8 mouse cellular contexts compared by ENCODE assay signal in genomic region chr11:77348985-77349384, GRCm38 (mm10).
DNase-seq lines count a peak whose midpoint lies in the region; ATAC-seq lines count a peak whose summit lies in the region.

No protein-coding gene starts in this region.

- H3K27me3 ChIP-seq in kidney, embryonic 14.5 days (ENCODE audit: control insufficient read depth, insufficient read depth, low read length): no peaks in the 10 kb centered on the region
- peaks cover 6% of the 10 kb centered on the region; the same call in 1 of the 2 replicates for H3K27me3 ChIP-seq in hindbrain, embryonic 14.5 days (ENCODE audit: control insufficient read depth, insufficient read depth, low read length)

- DNase-seq in kidney, postnatal 25 days: no peak
- no peak for DNase-seq in hindbrain, embryonic 14.5 days (ENCODE audit: low spot score)
- no peak for DNase-seq in ovary, adult 18-20 months (ENCODE audit: low spot score)
- no peak for DNase-seq in MN1 (ENCODE audit: low spot score)
- no peak for DNase-seq in kidney, postnatal 10 days

- H3K4me3 ChIP-seq in kidney, embryonic 14.5 days (ENCODE audit: low read length): peak overlapping the region; percentile 66
- peak overlapping the region; percentile 51 for H3K4me3 ChIP-seq in hindbrain, embryonic 14.5 days (replicated peaks; ENCODE audit: low read length)

- ATAC-seq in kidney, embryonic 14.5 days (ENCODE audit: low FRiP score, low TSS enrichment): no peak
- ATAC-seq in activated CD4-positive, CD25-positive, alpha-beta regulatory T cell, adult 4 months: peak; percentile 87
- ATAC-seq in hindbrain, embryonic 14.5 days (ENCODE audit: low FRiP score): no peak
- peak; percentile 49 for ATAC-seq in megakaryocyte progenitor cell, adult 5-6 weeks (replicated peaks; ENCODE audit: poor library complexity)

- peak overlapping the region; percentile 61; the same call in 1 of the 2 replicates for H3K9ac ChIP-seq in kidney, embryonic 14.5 days (ENCODE audit: low read depth, low read length)
- H3K9ac ChIP-seq in hindbrain, embryonic 14.5 days: no peak overlapping the region

- 22% methylated on average over 6 of the region's 6 CpGs for WGBS in kidney, embryonic 14.5 days
- 44% methylated on average over 6 of the region's 6 CpGs for WGBS in hindbrain, embryonic 14.5 days

- H3K36me3 ChIP-seq in kidney, embryonic 14.5 days (ENCODE audit: control insufficient read depth, insufficient read depth, low read length): no peaks in the 10 kb centered on the region
- no peaks in the 10 kb centered on the region for H3K36me3 ChIP-seq in hindbrain, embryonic 14.5 days (replicated peaks; ENCODE audit: control insufficient read depth, insufficient read depth)

- no peak overlapping the region for H3K27ac ChIP-seq in kidney, embryonic 14.5 days (ENCODE audit: low read depth, low read length)
- H3K27ac ChIP-seq in hindbrain, embryonic 14.5 days: no peak overlapping the region

- H3K9me3 ChIP-seq in kidney, embryonic 14.5 days (ENCODE audit: control insufficient read depth, low read length): no peaks in the 10 kb centered on the region
- no peaks in the 10 kb centered on the region for H3K9me3 ChIP-seq in hindbrain, embryonic 14.5 days (ENCODE audit: control insufficient read depth, low read length)

- peak overlapping the region; percentile 81 for H3K4me2 ChIP-seq in kidney, embryonic 14.5 days (replicated peaks; ENCODE audit: low read depth, low read length)
- peak overlapping the region; percentile 91 for H3K4me2 ChIP-seq in hindbrain, embryonic 14.5 days (replicated peaks)

- 0 out of 2 replicates have a peak, but pooled peaks cover 3% of the 10 kb centered on the region for H3K4me1 ChIP-seq in kidney, embryonic 14.5 days (ENCODE audit: control insufficient read depth, insufficient read depth, low read length)
- H3K4me1 ChIP-seq in hindbrain, embryonic 14.5 days (replicated peaks; ENCODE audit: control insufficient read depth, insufficient read depth, low read length): 0 out of 2 replicates have a peak, but pooled peaks cover 9% of the 10 kb centered on the region

Comparison
In these comparisons a context has a peak if more than half of its experiments do, and no peak if none do; other contexts are left out.
1. ATAC-seq: peak in activated CD4-positive, CD25-positive, alpha-beta regulatory T cell, adult 4 months (single experiment) and megakaryocyte progenitor cell, adult 5-6 weeks (single experiment); none in kidney, embryonic 14.5 days (single experiment) and hindbrain, embryonic 14.5 days (single experiment).